Mouse (Mus musculus) myocyte (in vitro differentiated cells): ENCODE measurements around the gene Syt1. TPM values are rescaled to one million over a fixed set of nuclear protein-coding genes. Genes with fewer than 3 reads are reported as not detected.

ENCODE experiments used
- H3K27me3 ChIP-seq: one replicate; pipeline ENCODE4 v1.6.1; 2011; ENCODE audit not compliant: control insufficient read depth, insufficient read depth, insufficient read length
- H3K36me3 ChIP-seq: one replicate; pipeline ENCODE4 v1.6.1; 2011; ENCODE audit not compliant: control insufficient read depth, insufficient read depth
- H3K4me2 ChIP-seq: one replicate; pipeline ENCODE4 v1.6.1; 2011; ENCODE audit warnings: low read depth, control low read depth
- H3K4me3 ChIP-seq: one replicate; pipeline ENCODE4 v1.5.1; 2011; ENCODE audit warnings: mild to moderate bottlenecking, control low read depth, moderate library complexity
- H3K79me2 ChIP-seq: one replicate; pipeline ENCODE4 v1.6.1; 2011; ENCODE audit not compliant: control insufficient read depth, insufficient read depth
- H3ac ChIP-seq: one replicate; pipeline ENCODE4 v1.6.1; 2011; ENCODE audit not compliant: control insufficient read depth, insufficient read length
- CEBPB ChIP-seq: IDR thresholded peaks from 2 replicates; pipeline ENCODE4 v1.6.1; 2011; ENCODE audit warnings: mild to moderate bottlenecking, moderate library complexity; ENCODE audit not compliant: poor library complexity, insufficient read depth, severe bottlenecking
- E2F4 ChIP-seq: IDR thresholded peaks from one replicate; pipeline ENCODE4 v1.6.1; 2011; ENCODE audit warnings: mild to moderate bottlenecking, control low read depth, moderate library complexity; ENCODE audit not compliant: insufficient read depth
- MAX ChIP-seq: IDR thresholded peaks from one replicate; pipeline ENCODE4 v1.6.1; 2011; ENCODE audit warnings: low read depth, mild to moderate bottlenecking, control low read depth
- MYOD1 ChIP-seq, 3 experiments: IDR thresholded peaks; one replicate each; pipeline ENCODE4 v1.6.1; 2011; ENCODE audit warnings: control low read depth in 2 of 3, low read depth in 2 of 3, mild to moderate bottlenecking in 2 of 3, moderate library complexity in 1 of 3; ENCODE audit not compliant: insufficient read length in 2 of 3, control insufficient read depth in 1 of 3
- MYOG ChIP-seq, 3 experiments: IDR thresholded peaks; one replicate each; pipeline ENCODE4 v1.6.1; 2011; ENCODE audit warnings: control low read depth in 2 of 3, low read depth in 2 of 3, mild to moderate bottlenecking in 2 of 3; ENCODE audit not compliant: insufficient read length in 2 of 3, control insufficient read depth in 1 of 3, insufficient read depth in 1 of 3
- POLR2A ChIP-seq: IDR thresholded peaks from one replicate; pipeline ENCODE4 v1.6.1; 2011; ENCODE audit warnings: low read depth, mild to moderate bottlenecking, control low read depth, moderate library complexity; ENCODE audit not compliant: insufficient read length
- POLR2AphosphoS2 ChIP-seq: IDR thresholded peaks from one replicate; pipeline ENCODE4 v1.6.1; 2011; ENCODE audit warnings: low read depth, control low read depth; ENCODE audit not compliant: insufficient read length
- REST ChIP-seq: IDR thresholded peaks from one replicate; pipeline ENCODE4 v1.6.1; 2011; ENCODE audit warnings: mild to moderate bottlenecking, control low read depth, moderate library complexity; ENCODE audit not compliant: insufficient read depth, insufficient read length
- SRF ChIP-seq: IDR thresholded peaks from one replicate; pipeline ENCODE4 v1.6.1; 2011; ENCODE audit warnings: low read depth; ENCODE audit not compliant: control insufficient read depth, insufficient read length
- TCF12 ChIP-seq: IDR thresholded peaks from one replicate; pipeline ENCODE4 v1.6.1; 2011; ENCODE audit warnings: mild to moderate bottlenecking, control low read depth; ENCODE audit not compliant: poor library complexity, insufficient read depth, severe bottlenecking
- TCF3 ChIP-seq: IDR thresholded peaks from one replicate; pipeline ENCODE4 v1.6.1; 2011; ENCODE audit warnings: low read depth, control low read depth; ENCODE audit not compliant: insufficient read length
- USF1 ChIP-seq: IDR thresholded peaks from one replicate; pipeline ENCODE4 v1.6.1; 2011; ENCODE audit warnings: low read depth, mild to moderate bottlenecking, control low read depth, moderate library complexity
- polyA plus RNA-seq: library from polyadenylated mRNA; unstranded; fragments of >200 nt; fragmentation: generic; extraction: Trizol; gene quantifications from one replicate; pipeline ENCODE4 v1.2.1, GENCODE M21; 2012; ENCODE audit warnings: missing spikeins

Gene Syt1
- polyA plus RNA-seq, 1 experiment = 0.06 TPM

DNA sequence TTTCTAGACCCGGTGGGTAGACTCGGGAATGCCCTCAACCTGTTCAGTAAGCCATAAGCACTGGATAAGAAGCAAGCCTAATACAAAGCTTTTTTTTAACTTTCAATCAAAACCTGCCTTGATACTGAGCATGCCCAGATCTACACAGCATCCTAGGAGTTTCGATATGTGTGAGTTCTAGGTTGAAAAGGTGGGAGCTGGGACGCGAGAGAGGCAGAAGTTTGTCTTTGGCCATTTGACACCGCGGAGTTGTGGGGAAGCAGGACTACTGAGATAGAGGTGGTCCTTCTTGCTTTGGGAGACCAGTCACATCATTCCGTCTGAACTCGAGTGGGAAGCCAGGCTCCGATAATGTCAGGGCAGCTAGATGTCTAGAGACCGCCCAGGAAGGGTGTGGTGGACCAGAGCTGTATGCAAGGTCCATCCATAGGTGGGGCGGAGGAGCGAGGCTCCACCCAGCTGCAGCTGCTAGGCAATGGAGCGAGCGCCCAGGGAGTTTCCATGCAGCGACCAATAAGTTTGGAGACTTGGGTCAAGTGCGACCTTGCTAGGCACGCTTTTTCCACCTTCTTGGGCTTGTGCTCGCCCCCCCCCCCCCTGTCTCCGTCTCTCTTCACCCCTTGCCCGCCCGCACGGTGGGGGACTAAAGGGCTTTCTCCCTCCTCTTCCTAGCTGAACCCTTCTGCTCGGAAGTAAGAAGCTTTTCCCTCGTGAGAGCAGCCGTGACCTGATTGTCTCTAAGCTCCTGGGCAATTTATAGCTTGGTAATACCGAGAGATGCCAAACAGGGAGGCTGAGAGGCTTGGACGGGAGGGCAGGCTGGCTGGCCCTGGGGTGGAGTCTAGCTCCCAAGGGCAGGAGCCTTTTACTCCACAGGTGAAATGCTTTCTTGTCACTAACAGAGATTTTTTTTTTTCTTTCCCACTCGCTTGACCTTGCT lies 714 bp upstream of the Syt1 start:
- Histone ChIP-seq H3K79me2 (no peaks in the 10 kb centered on the region), H3K4me2 (peak overlapping the region; percentile 90), H3K4me3 (peak overlapping the region; percentile 23), H3K27me3 (no peaks in the 10 kb centered on the region), H3ac (no peak overlapping the region), H3K36me3 (no peaks in the 10 kb centered on the region)
- TF ChIP-seq TCF12 (no peak), MYOG (IDR thresholded peaks at IDR 0.05; ENCODE audit: control insufficient read depth in 1 of 3, insufficient read depth in 1 of 3, insufficient read length in 2 of 3, low read depth in 2 of 3) (peak in 1 of 3 experiments; percentile 27), POLR2AphosphoS2 (no peak), MYOD1 (IDR thresholded peaks at IDR 0.05; ENCODE audit: control insufficient read depth in 1 of 3, insufficient read length in 2 of 3, low read depth in 2 of 3) (peak in 1 of 3 experiments; percentile 49)

DNA sequence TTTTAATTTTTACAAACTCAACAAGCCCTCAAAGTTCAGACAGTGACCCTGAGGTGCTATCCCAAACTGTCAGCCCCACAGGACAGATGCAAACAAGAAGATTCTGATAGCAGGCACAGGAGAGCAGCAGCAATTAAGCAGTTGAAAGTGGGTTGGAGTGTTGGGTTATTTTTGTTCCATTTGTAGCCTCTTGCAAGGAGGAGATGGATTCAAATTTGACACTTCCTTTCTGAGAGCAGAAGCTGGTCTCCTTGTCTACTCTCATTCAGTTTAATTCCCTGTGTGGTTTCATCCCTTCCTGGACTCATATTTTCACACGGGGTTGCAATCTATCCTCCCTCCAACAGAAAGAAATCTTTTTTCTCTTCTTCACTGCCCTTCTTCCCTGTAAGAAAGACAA lies 951 bp downstream of the Syt1 start:
- H3K36me3 ChIP-seq = no peaks in the 10 kb centered on the region
- no peaks in the 10 kb centered on the region for H3K79me2 ChIP-seq
- H3ac ChIP-seq = no peak overlapping the region
- TF ChIP-seq TCF3 (no peak), CEBPB (no peak), SRF (no peak)
- no peaks in the 10 kb centered on the region for H3K27me3 ChIP-seq
- no peak overlapping the region for H3K4me2 ChIP-seq
- no peak overlapping the region for H3K4me3 ChIP-seq

DNA sequence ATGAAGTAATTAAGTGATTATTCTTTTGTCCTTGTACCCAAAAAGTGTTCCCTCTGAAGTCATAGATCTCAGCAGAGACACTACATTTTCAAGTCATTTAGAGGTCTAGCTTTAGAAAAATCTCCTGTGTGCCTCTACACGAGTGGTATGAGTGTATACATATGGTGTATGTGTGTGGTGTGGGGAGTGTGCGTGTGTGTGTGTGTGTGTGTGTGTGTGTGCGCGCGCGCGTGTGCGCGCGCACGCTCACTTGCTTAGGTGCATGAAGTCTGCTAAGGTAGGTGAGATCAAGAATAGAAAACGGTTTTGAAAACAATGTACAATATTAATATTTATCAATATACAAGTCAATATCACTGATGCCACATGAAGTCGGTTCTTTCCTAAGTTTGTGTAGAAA lies 2.3 kb downstream of the Syt1 start:
- no peak for TF ChIP-seq CEBPB
- TF ChIP-seq TCF12 = no peak
- TF ChIP-seq USF1 = no peak
- no peak for TF ChIP-seq REST
- TF ChIP-seq SRF = no peak
- no peak for TF ChIP-seq MYOD1 (IDR thresholded peaks at IDR 0.05; ENCODE audit: control insufficient read depth in 1 of 3, insufficient read length in 2 of 3, low read depth in 2 of 3)
- no peak for TF ChIP-seq TCF3
- no peak for TF ChIP-seq MYOG (IDR thresholded peaks at IDR 0.05; ENCODE audit: control insufficient read depth in 1 of 3, insufficient read depth in 1 of 3, insufficient read length in 2 of 3, low read depth in 2 of 3)
- no peak for TF ChIP-seq MAX
- TF ChIP-seq POLR2A = no peak
- TF ChIP-seq E2F4 = no peak
- no peak for TF ChIP-seq POLR2AphosphoS2
- no peak overlapping the region for H3K4me3 ChIP-seq
- no peak overlapping the region for H3K4me2 ChIP-seq
- no peaks in the 10 kb centered on the region for H3K27me3 ChIP-seq
- no peaks in the 10 kb centered on the region for H3K79me2 ChIP-seq
- no peaks in the 10 kb centered on the region for H3K36me3 ChIP-seq
- H3ac ChIP-seq = no peak overlapping the region

DNA sequence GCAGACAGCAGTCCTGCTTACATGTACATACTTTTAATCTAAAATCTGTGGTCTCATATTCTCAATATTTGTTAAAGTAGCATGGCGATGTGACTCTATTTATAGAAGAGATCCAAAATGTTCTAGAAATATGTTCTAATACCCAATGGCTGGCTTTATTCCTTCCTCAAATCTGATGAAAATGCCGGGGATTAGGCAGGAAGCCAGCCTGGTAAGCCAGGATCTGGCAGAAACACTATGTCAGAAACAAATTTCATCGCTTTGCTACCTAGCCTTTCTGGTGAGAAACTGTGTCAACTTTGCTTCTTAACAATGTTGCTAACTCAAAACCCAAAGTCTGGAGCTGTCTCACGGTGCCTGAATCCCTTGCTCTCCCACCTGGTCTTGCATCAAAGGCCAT lies 7.3 kb downstream of the Syt1 start:
- Histone ChIP-seq H3K4me3 (no peak overlapping the region), H3K27me3 (no peaks in the 10 kb centered on the region), H3K4me2 (no peak overlapping the region), H3ac (no peak overlapping the region), H3K79me2 (no peaks in the 10 kb centered on the region), H3K36me3 (no peaks in the 10 kb centered on the region)
- TF ChIP-seq POLR2A = no peak
- no peak for TF ChIP-seq E2F4
- no peak for TF ChIP-seq POLR2AphosphoS2
- no peak for TF ChIP-seq MYOD1 (IDR thresholded peaks at IDR 0.05; ENCODE audit: control insufficient read depth in 1 of 3, insufficient read length in 2 of 3, low read depth in 2 of 3)
- TF ChIP-seq TCF3 = no peak
- no peak for TF ChIP-seq REST
- no peak for TF ChIP-seq TCF12
- TF ChIP-seq CEBPB = no peak
- TF ChIP-seq USF1 = no peak
- TF ChIP-seq MAX = no peak
- TF ChIP-seq MYOG (IDR thresholded peaks at IDR 0.05; ENCODE audit: control insufficient read depth in 1 of 3, insufficient read depth in 1 of 3, insufficient read length in 2 of 3, low read depth in 2 of 3) = no peak
- no peak for TF ChIP-seq SRF

DNA sequence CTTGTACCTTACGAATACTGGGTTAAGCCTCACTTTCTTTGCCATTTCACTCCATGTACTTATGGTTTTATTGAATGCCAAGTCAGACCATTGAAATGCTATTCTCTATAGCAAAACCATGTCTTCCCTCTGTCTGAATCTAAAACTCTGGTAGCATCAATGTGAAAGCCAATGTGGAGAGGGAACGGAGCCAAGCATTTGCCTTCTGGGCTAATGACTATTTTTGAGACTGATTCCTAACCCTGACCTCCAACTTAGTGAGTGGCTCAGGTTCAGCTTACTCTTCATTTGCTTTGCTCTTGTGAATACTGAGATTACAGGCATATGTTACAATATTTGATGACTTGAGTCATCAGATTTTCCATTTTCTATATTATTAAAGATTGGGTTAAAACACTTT lies 23.5 kb downstream of the Syt1 start:
- H3ac ChIP-seq = no peak overlapping the region
- H3K4me2 ChIP-seq = no peak overlapping the region
- TF ChIP-seq TCF3 (no peak), POLR2AphosphoS2 (no peak), SRF (no peak), USF1 (no peak), E2F4 (no peak), MAX (no peak), CEBPB (no peak), MYOD1 (IDR thresholded peaks at IDR 0.05; ENCODE audit: control insufficient read depth in 1 of 3, insufficient read length in 2 of 3, low read depth in 2 of 3) (no peak), REST (no peak), POLR2A (no peak), TCF12 (no peak), MYOG (IDR thresholded peaks at IDR 0.05; ENCODE audit: control insufficient read depth in 1 of 3, insufficient read depth in 1 of 3, insufficient read length in 2 of 3, low read depth in 2 of 3) (no peak)
- H3K4me3 ChIP-seq = no peak overlapping the region
- no peaks in the 10 kb centered on the region for H3K36me3 ChIP-seq
- no peaks in the 10 kb centered on the region for H3K79me2 ChIP-seq
- no peaks in the 10 kb centered on the region for H3K27me3 ChIP-seq
